Mouse (Mus musculus) frontal cortex, adult 2 months (tissue): ENCODE results near the gene Rnf2. TPM values are rescaled to one million over a fixed set of nuclear protein-coding genes. Genes with fewer than 3 reads are reported as not detected.

ENCODE experiments used
- polyA plus RNA-seq: library from polyadenylated mRNA; depleted of rRNA; stranded (reverse); fragments of >200 nt; gene quantifications from 2 replicates; pipeline ENCODE4 v1.2.3, GENCODE M21; 2012; rRNA removed

Rnf2 gene
- polyA plus RNA-seq, 1 experiment, result 31.3 TPM

Other genes starting within 250 kb of the Rnf2 start
- 127 and 132 TPM in 2 replicates for gene Ivns1abp, start 156.5 kb downstream of the Rnf2 start, polyA plus RNA-seq
- 12.1 and 16.3 TPM in 2 replicates for gene Swt1, start 72.5 kb downstream of the Rnf2 start, polyA plus RNA-seq
- 30.8 and 31.8 TPM in 2 replicates for gene Trmt1l, start 72.4 kb downstream of the Rnf2 start, polyA plus RNA-seq
- gene Fam129a, start 70.2 kb upstream of the Rnf2 start, polyA plus RNA-seq, result 1.8 TPM in 2 replicates